Mouse (Mus musculus) left cerebral cortex, adult 2 months (tissue): ENCODE results near the gene Zfp62. TPM values are rescaled to one million over a fixed set of nuclear protein-coding genes. Genes with fewer than 3 reads are reported as not detected.

Source experiments
- DNase-seq, 2 experiments: peaks; one replicate each; pipeline ENCODE4 v3.0.0; 2021 to 2022; ENCODE audit warnings: low spot score in 2 of 2, mixed read lengths in 1 of 2; ENCODE audit errors: extremely low spot score in 1 of 2
- H3K27ac ChIP-seq: fragments of 200-600 bp; 2 replicates; pipeline ENCODE4 v1.8.1; 2022
- H3K4me3 ChIP-seq: fragments of 200-600 bp; 2 replicates; pipeline ENCODE4 v1.8.1; 2022
- CTCF ChIP-seq: fragments of 200-600 bp; IDR thresholded peaks from 2 replicates; pipeline ENCODE4 v1.8.1; 2022; ENCODE audit warnings: antibody characterized with exemption, mild to moderate bottlenecking, moderate library complexity
- intact Hi-C: fragments of 180-260 bp; cut with DNase I; formaldehyde crosslinking; loops from one replicate; pipeline ENCODE4 v1.15.1; 2025
- total RNA-seq, 2 experiments: library from RNA; stranded (reverse); gene quantifications; 2 replicates each; pipeline ENCODE4 v1.2.3; 2021

Gene Zfp62
- total RNA-seq, 2 experiments from 2014 or later: 53.1 to 58.1 TPM

DNA sequence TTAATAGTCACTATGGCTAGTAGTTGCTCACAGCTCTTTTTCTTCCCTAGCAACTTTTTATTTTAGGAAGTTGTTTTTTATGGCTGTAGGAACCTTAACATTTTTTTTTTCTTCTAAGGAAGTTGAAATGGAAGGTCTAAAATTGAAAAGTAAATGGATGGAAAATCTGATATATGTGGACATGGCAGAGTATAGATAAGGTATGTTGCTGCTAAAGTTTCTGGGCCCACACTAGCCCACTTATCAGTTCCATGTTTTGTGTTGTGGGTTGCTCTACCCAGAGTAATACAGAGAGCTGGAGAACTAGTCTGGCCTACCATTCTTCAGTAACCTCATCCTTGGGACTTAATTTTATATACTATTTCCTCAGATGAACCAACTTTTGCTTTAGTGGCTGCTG, 9.5 kb downstream of the Zfp62 start:
- H3K27ac ChIP-seq: no peak overlapping the region
- no peak for DNase-seq
- H3K4me3 ChIP-seq: no peak overlapping the region
- TF ChIP-seq CTCF: no peak
- intact Hi-C loops: no loop called here

GRCm38 (mm10) chr11:49213505-49213904, 10.4 kb downstream of the Zfp62 start:
- Histone ChIP-seq H3K4me3 (no peak overlapping the region), H3K27ac (no peak overlapping the region)
- TF ChIP-seq CTCF: no peak
- no peak for DNase-seq
- intact Hi-C loops: no loop called here

- no peak for DNase-seq
- Histone ChIP-seq H3K4me3 (no peak overlapping the region), H3K27ac (no peak overlapping the region)
- TF ChIP-seq CTCF: no peak
- intact Hi-C loops: no loop called here
Observed at GRCm38 (mm10) chr11:49219271-49219670, 16.2 kb downstream of the Zfp62 start.

DNA sequence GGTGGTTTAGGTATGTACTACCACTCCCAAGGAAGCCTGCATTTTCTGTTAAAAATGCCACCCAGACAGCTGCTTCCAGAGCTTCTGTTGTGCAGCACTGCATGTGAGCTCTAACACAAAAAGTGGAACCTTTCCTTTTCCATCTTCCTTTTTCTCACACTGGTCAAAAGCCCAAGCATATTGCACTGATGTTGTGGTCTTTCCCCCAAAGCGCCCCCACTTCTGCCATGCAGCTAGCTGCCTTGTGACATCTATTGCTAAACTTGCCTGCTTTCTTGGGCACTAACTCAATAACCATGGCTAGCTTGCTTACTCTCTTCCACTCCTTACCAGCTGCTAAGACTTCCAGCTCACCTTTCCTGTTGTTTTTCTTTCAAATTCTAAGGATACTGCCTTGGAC, 21.4 kb downstream of the Zfp62 start:
- no peak for TF ChIP-seq CTCF
- no peak for DNase-seq
- no peak overlapping the region for H3K27ac ChIP-seq
- intact Hi-C loops: no loop called here
- no peak overlapping the region for H3K4me3 ChIP-seq

DNA sequence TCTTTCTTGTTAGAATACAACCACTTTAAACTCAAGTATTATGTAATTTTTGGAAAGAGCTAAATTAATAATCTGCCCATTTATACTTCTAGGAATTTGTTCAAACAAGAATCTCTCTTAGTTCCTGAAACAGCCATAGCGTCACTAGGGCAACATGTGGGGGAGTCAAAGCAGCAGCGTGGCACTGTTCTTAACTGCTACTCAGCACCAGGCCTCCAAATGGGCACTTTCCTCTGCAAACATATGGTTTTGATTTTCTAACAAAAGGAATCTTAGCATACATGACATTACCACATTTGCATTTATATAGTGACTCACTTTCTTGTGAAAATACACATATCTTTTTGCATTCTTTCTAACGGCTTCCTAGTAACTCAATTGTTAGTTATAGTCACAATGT, 29.7 kb downstream of the Zfp62 start:
- intact Hi-C loops: no loop called here
- peak in 1 of 2 experiments; percentile 24 for DNase-seq
- no peak overlapping the region for H3K27ac ChIP-seq
- H3K4me3 ChIP-seq: no peak overlapping the region
- TF ChIP-seq CTCF: no peak

- TF ChIP-seq CTCF: no peak
- H3K27ac ChIP-seq: no peak overlapping the region
- H3K4me3 ChIP-seq: no peak overlapping the region
- intact Hi-C loops: no loop called here
- DNase-seq: no peak
Observed at GRCm38 (mm10) chr11:49235459-49236207, 32.5 kb downstream of the Zfp62 start.

GRCm38 (mm10) chr11:49236891-49237290, 33.8 kb downstream of the Zfp62 start:
- intact Hi-C loops: no loop called here
- Histone ChIP-seq H3K27ac (no peak overlapping the region), H3K4me3 (no peak overlapping the region)
- no peak for DNase-seq
- no peak for TF ChIP-seq CTCF

DNA sequence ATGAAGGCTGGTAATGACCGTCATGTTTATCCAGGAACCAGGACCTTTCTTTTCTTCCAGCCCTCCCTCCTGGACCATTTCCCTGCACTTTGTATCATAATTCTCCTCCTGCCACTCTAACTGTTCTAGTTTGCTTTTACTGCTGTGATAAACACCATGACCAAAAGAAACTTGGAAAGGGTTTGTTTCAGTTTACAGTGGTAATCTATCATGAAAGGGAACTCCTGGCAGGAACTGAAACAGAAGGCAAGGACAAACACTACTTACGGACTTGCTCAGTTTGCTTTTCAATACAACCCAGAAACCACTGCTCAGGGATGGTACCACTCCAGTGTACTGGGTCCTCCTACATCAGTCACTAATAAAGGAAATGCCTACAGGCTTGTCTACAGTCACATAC, 34.4 kb downstream of the Zfp62 start:
- no peak for DNase-seq
- TF ChIP-seq CTCF: no peak
- Histone ChIP-seq H3K4me3 (no peak overlapping the region), H3K27ac (no peak overlapping the region)
- intact Hi-C loops: no loop called here

DNA sequence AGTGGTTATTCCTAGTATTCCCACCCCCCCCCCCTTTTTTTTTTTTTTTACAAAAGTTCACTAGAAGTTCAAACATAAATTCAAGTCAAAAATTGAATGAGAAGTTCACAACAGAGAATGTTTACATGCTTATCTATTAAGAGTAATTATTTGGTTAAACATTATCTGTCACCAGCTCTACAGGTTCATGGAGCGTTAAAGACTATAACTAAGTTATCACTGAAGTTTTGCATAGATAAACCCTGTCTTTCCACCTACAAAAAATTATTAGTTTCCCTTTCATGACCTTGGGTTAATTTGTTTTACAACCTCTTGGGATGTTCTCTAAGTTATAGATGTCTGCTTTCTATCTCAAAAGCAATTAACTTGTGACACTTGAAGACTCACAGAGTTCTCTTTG, 37.2 kb downstream of the Zfp62 start:
- Histone ChIP-seq H3K4me3 (no peak overlapping the region), H3K27ac (no peak overlapping the region)
- intact Hi-C loops: no loop called here
- DNase-seq: no peak
- TF ChIP-seq CTCF: no peak

GRCm38 (mm10) chr11:49240874-49241273, 37.8 kb downstream of the Zfp62 start:
- no peak overlapping the region for H3K4me3 ChIP-seq
- no peak for TF ChIP-seq CTCF
- no peak overlapping the region for H3K27ac ChIP-seq
- intact Hi-C loops: no loop called here
- DNase-seq: no peak

DNA sequence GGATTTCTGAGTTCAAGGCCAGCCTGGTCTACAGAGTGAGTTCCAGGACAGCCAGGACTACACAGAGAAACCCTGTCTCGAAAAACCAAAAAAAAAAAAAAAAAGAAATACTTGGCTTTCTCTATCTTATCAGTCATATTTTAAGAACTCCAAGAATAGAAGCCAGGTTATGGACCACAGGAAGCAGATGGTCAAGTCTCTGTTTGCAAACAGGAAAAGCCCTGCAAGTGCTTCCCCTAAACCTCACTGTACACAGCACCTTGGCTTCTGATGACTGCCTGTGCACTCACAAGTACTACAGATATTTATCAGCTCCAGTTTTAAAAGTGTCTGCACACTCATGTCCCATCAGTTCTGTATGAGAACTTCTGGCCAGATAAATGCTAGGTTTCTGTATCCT, 38.4 kb downstream of the Zfp62 start:
- H3K27ac ChIP-seq: no peak overlapping the region
- no peak overlapping the region for H3K4me3 ChIP-seq
- intact Hi-C loops: no loop called here
- TF ChIP-seq CTCF: no peak
- no peak for DNase-seq

DNA sequence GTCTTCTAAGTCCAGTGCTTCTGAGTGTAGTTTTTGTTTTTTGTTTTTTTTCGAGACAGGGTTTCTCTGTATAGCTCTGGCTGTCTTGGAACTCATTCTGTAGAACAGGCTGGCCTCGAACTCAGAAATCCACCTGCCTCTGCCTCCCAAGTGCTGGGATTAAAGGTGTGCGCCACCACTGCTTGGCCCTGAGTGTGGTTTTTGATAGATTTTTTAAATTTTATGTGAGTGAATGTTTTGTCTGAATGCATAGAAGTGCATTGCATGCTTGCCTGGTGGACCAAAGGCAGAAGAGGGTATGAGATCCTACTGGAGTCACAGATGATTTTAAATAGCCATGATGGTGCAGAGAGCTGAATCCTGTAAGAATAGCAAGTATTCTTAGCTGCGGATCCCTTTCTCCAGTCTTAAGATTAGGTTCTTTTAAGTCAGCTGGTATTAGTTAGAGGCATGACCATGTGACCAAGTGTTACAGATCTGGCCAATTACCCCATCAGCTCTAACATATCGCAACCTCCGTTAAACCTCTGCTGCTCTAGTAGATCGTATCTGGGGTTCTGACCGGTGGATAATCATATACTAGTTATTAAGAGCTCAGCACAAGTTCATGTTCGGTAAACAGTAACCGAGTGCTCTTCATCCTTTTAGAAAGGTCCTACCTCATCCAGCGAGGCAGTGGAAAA, 40.0 kb downstream of the Zfp62 start:
- peak overlapping the region; percentile 90 for H3K4me3 ChIP-seq
- peak overlapping the region; percentile 96 for H3K27ac ChIP-seq
- no peak for TF ChIP-seq CTCF
- no peak for DNase-seq
- intact Hi-C loops: loop anchor here (1.0 kb wide), 1 partner anchor 40 kb away; the partner anchor contains the start of gene Zfp62
